Mouse (Mus musculus): ENCODE results near the gene Parp14.

Parp14 gene

DNA sequence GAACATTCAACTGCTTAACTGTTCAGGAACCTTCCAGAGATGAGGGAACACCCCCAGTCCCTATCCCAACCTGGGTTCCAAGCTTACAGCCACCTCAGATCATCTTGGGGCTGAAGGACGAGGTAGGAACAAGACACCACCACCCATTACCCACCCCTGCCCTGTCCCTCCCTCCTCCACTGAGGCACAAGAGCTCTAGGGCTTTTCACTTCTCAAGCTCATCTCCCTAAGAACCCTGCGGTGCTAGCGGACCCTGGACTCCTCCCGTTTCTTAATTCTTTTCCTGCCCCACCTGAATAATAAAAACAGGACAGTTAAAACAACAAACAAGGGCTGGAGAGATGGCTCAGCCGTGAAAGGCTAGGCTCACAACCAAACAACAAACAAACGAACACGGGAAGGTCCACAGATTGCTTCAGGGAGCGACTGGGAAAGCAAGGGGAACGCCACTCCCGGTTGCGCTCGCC is 730 bp downstream of the Parp14 start:
- peak; percentile 41 for DNase-seq (ENCODE audit: low read depth, low spot score)

- DNase-seq (ENCODE audit: low read depth, low spot score): no peak
Measured at GRCm38 (mm10) chr16:35869656-35870055, 1.7 kb downstream of the Parp14 start.

GRCm38 (mm10) chr16:35869126-35869525 is 2.2 kb downstream of the Parp14 start:
- DNase-seq (ENCODE audit: low read depth, low spot score): peak; percentile 80

- peak; percentile 81 for DNase-seq (ENCODE audit: low read depth, low spot score)
Measured at GRCm38 (mm10) chr16:35867726-35868125, 3.6 kb downstream of the Parp14 start.

DNA sequence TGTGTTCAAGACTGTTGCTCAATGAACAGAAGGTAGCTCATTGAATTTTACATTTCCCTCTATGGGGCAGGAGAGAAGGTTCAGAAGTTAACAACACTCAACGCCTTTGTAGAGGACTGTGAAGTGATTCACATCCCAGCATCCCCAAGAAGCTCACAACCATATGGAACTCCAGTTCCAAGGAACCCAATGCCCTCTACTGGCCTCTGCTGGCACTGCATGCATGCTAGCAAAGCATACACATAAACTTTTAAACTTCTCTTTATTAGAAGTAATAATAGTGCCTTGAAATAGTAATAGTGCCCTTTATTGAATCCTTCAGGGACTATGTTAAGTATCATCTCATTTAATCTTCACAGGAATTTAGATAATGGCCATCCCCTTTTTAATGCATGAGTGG is 9.3 kb downstream of the Parp14 start:
- peak; percentile 48 for DNase-seq (ENCODE audit: low read depth, low spot score)

DNA sequence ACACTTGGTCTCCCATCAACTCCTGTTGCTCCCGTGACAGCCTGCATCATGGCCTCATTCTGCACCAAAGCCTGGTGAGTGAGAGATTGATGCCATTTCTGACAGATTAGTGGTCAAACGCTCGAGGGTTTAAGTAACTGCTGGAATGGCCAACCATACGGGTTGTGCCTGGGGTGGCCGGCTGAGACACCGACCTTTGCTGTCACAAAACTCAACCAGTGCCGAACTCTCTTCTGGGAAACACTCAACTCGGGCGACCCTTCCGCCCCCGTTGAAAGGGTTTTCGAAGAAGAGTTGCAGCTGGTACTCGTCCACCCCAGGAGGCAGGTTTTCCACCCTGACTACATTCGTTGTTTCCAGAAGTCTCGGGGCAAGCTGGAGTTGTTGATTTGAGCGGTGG is 11.1 kb downstream of the Parp14 start:
- no peak for DNase-seq (ENCODE audit: low read depth, low spot score)

DNA sequence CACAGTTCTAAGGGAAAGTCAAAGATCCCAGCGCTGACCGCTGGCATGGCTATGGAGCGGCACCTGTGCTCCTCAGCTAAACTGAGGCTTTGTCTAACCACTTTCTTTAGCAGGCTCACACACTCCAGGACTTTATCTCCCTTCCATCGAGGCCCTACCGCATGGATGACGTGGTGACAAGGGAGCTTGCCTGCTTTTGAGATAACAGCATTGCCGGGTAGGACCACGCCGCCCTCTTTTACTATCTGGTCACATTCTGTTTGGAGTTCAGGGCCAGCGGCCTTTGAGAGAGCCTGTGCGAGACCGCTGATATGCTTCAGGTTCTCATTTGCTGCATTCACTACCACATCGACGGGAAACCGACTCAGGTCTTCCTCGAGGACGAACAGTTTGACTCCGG is 14.6 kb downstream of the Parp14 start:
- DNase-seq (ENCODE audit: low read depth, low spot score): no peak

- DNase-seq (ENCODE audit: low read depth, low spot score): no peak
Measured at GRCm38 (mm10) chr16:35855846-35856245, 15.5 kb downstream of the Parp14 start.

- DNase-seq (ENCODE audit: low read depth, low spot score): no peak
Measured at GRCm38 (mm10) chr16:35847138-35847537, 24.2 kb downstream of the Parp14 start.

- DNase-seq (ENCODE audit: low read depth, low spot score): peak; percentile 81
Measured at GRCm38 (mm10) chr16:35839680-35840079, 31.7 kb downstream of the Parp14 start.

DNA sequence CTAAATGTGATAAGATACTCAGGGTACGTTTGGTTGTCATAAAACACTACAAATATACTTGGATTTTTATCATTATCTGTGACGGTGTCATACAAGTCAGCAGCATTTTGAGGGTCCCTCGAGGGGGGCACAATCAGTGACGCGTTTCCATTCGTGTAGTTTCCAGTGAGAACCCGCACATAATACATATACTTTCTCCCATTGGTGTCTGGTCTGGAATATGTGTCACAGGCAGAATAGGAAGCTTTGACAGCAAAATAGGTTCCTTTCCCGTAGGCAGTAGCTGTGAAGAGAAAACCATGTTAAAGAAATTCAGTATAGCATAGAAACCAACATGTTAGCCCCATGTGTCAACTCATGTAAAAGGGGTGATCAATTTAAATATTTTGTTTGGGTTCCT is 36.7 kb downstream of the Parp14 start:
- no peak for DNase-seq (ENCODE audit: low read depth, low spot score)

DNA sequence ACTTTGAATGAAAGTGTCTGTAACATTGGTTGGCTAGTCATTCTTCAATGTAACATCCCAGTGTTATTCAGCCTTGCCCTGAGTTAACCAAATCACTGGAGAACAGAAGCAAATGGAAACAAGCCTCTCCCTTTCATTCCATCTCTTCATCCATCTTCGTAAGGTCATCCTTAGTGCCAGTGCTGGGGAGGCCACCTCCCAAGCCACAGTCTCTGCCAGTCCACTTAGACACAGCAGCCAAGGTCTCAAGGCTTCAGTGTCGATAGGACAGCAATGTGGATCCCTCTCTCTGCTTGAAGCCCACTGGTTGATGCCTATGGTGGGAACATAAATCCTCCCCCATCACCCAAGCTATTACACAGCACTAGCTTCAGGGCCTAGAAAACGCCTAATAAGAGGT is 38.4 kb downstream of the Parp14 start:
- DNase-seq (ENCODE audit: low read depth, low spot score): no peak

DNA sequence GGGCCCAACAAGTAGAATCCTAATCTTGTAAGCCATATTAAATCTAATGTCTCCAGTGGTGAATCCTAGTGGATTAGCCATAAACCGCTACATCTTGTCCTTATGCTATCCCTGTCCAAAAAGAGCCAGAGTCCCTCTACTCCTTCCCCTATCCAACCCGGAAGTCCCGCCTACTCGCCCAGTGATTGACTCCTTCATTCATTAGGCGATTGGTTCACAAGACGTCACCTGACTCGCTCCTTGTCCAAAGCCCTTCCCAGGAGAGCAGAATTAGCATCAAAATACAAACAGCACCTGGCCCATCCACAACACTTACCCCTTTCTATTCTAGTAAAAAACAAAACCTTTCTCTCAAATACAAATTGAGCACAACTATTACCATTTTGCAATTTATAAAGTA is 41.3 kb downstream of the Parp14 start:
- peak; percentile 95 for DNase-seq (ENCODE audit: low read depth, low spot score)

GRCm38 (mm10) chr16:35817255-35818089 is 53.9 kb downstream of the Parp14 start:
- DNase-seq (ENCODE audit: low read depth, low spot score): peak; percentile 70

DNA sequence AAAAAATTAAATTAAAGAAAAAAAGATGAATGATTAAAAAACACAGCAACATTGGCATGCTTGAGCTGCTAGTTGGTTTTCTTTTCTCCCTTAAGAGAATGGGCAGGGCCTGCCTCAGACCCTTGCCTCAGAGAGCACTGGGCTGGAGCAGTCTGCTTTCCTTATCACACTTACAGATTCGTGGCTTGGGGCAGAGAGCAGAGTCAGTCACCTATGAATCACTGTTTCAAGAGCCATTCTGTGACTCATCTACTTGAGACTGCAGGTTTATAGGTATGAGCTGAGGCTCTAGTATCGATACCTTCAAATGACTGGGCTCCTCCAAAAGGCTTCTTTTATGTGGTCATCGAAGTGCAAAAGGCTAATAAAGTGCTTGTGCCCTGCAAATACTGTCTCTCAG is 58.2 kb downstream of the Parp14 start:
- DNase-seq (ENCODE audit: low read depth, low spot score): no peak

GRCm38 (mm10) chr16:35808838-35809237 is 62.5 kb downstream of the Parp14 start:
- no peak for DNase-seq (ENCODE audit: low read depth, low spot score)

- no peak for DNase-seq (ENCODE audit: low read depth, low spot score)
Measured at GRCm38 (mm10) chr16:35807663-35807992, 63.7 kb downstream of the Parp14 start.

DNA sequence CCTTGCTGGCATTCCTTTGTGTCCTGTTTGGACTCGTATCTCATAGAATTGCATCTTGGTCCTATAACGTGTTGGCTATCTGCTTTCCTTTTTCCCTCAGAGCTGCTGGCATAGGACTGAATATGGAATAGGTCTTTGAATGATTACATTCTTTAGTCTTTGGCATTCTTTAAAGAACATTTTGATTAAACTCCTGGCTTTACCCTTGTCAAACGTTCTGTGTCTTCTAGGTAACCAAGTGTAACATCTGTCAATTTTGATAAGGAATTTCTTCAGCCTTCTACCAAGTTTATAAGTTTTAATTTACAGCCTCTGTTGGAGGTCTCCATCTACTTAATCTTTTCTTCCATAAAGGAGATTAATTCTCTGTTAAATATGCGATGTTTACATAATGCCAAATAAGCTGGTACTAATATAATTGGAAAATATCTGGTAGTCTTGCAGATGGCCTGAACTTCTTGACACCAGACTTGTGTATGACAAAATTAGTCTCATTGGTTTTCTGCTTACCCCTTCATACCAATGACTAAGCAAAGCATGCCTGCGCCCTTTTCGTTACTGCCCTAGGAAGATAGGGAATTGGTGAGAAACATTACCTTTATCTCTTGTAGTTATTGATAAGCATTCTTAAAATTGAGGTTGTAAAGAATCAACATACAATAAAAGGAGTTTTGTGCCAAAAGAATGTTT is 64.2 kb downstream of the Parp14 start:
- no peak for DNase-seq (ENCODE audit: low read depth, low spot score)

- DNase-seq (ENCODE audit: low read depth, low spot score): no peak
Measured at GRCm38 (mm10) chr16:35803723-35804122, 67.6 kb downstream of the Parp14 start.

- no peak for DNase-seq (ENCODE audit: low read depth, low spot score)
Measured at GRCm38 (mm10) chr16:35802163-35802562, 69.2 kb downstream of the Parp14 start.

DNA sequence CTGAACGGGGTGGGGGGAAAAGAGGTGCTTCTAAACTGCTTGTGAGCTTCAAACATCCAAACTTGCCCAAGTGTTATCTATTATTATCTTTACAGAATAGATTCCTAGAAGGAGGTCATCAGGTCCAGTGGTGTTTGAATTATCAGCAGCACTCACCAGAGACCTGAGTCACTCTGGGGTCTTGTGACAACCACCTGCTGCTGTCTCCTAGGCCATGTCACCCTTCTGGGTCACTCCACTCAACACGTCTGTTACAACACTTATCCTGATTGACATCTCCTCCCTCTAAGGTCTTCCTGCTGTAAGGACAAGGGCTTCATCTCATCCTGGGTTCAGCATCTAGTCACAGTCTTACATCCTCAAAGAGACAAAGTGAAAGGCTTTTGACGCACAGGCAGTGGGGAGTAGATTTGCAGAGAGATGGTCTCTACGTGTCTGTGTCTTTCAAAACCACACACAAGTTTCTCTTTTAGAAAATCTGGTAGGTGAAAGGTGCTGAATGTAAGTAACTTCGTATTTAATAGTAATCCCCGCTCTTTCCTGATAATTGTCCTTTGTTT is 79.3 kb downstream of the Parp14 start:
- no peak for DNase-seq (ENCODE audit: low read depth, low spot score)

DNA sequence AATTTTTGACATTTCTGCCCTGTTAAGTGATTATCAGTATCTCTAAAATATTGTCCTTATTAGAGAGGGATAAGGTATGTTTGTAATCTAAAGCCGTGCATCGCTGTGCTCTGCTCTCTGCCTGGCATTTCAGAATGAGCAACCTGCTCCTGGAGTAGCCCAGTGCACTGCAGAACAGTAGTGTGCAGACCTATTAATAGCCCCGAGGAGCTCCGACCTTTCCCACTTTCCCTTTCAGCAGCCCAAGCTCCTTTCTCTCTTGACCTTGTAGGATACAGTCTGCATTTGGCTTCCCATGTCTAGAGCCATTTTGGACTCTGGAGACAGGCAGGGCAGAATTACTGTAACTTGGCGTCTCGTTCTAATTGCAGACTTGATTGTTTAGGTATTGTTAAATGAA is 83.0 kb downstream of the Parp14 start:
- no peak for DNase-seq (ENCODE audit: low read depth, low spot score)

Data from ES-CJ7 (cell line).